In genomic region chr10:62172841-62173553, GRCm38 (mm10) we compare ENCODE assay signal across 17 mouse cellular contexts. TPM values are rescaled to one million over a fixed set of nuclear protein-coding genes. Genes with fewer than 3 reads are reported as not detected.
DNase-seq lines count a peak whose midpoint lies in the region; ATAC-seq and TF ChIP-seq lines count a peak whose summit lies in the region.
"Had no signal": no experiment of that assay in that cellular context is flagged by ENCODE, and none has a peak within 500 bp of the region (broad histone marks: within the 10 kb centered on the region; RNA-seq: fewer than 3 reads in every experiment).

No protein-coding gene starts in this region.

- WGBS in midbrain, embryonic 10.5 days: 4% methylated on average over 9 of the region's 9 CpGs
- 12% methylated on average over 9 of the region's 9 CpGs for WGBS in midbrain, postnatal 0 days
- 3% methylated on average over 9 of the region's 9 CpGs for WGBS in embryonic facial prominence, embryonic 10.5 days
- WGBS in stomach, embryonic 15.5 days: 10% methylated on average over 9 of the region's 9 CpGs

- no peak for ATAC-seq in midbrain, postnatal 0 days (ENCODE audit: low FRiP score)
- ATAC-seq in stomach, embryonic 15.5 days (ENCODE audit: insufficient read depth, low FRiP score, low read depth): peak; percentile 31
- ATAC-seq: Patski had no signal

- TF ChIP-seq CTCF in midbrain, postnatal 0 days (IDR thresholded peaks at IDR 0.05): no peak

- H3K9me3 ChIP-seq in midbrain, embryonic 10.5 days (replicated peaks): no peaks in the 10 kb centered on the region; the same call in 1 of the 2 replicates
- H3K9me3 ChIP-seq in midbrain, postnatal 0 days (ENCODE audit: low read length): peaks cover 3% of the 10 kb centered on the region; the same call in 1 of the 2 replicates
- no peaks in the 10 kb centered on the region for H3K9me3 ChIP-seq in embryonic facial prominence, embryonic 10.5 days
- H3K9me3 ChIP-seq in stomach, embryonic 15.5 days: no peaks in the 10 kb centered on the region

- DNase-seq in midbrain, embryonic 10.5 days (ENCODE audit: low spot score): peak; percentile 73
- DNase-seq in midbrain, postnatal 0 days (ENCODE audit: low spot score): no peak
- DNase-seq in embryonic facial prominence, embryonic 10.5 days (ENCODE audit: low spot score): peak; percentile 67
- DNase-seq in mesoderm, embryonic 11.5 days (ENCODE audit: low read depth, low spot score): peak; percentile 49
- DNase-seq in layer of hippocampus, postnatal 36 days: no peak
- no peak for DNase-seq in right cerebral cortex, adult 18-20 months
- DNase-seq: cerebellum, adult 9-11 months; kidney, adult 11 months; right cerebral cortex, postnatal 4 days had no signal

- H3K27me3 ChIP-seq in midbrain, embryonic 10.5 days (ENCODE audit: low read depth, poor library complexity, severe bottlenecking): peaks cover 81% of the 10 kb centered on the region
- no peaks in the 10 kb centered on the region for H3K27me3 ChIP-seq in midbrain, postnatal 0 days (ENCODE audit: insufficient read depth, low read length)
- peaks cover 40% of the 10 kb centered on the region for H3K27me3 ChIP-seq in embryonic facial prominence, embryonic 10.5 days (replicated peaks; ENCODE audit: low read depth, poor library complexity, severe bottlenecking)
- H3K27me3 ChIP-seq in stomach, embryonic 15.5 days (replicated peaks): no peaks in the 10 kb centered on the region

- peak overlapping the region; percentile 75 for H3K27ac ChIP-seq in midbrain, embryonic 10.5 days (replicated peaks)
- no peak overlapping the region for H3K27ac ChIP-seq in midbrain, postnatal 0 days (ENCODE audit: low read depth, low read length)
- peak overlapping the region; percentile 78 for H3K27ac ChIP-seq in embryonic facial prominence, embryonic 10.5 days (replicated peaks)
- H3K27ac ChIP-seq in stomach, embryonic 15.5 days: no peak overlapping the region

- H3K36me3 ChIP-seq in midbrain, embryonic 10.5 days: no peaks in the 10 kb centered on the region
- H3K36me3 ChIP-seq in midbrain, postnatal 0 days (ENCODE audit: insufficient read depth, low read length): no peaks in the 10 kb centered on the region
- no peaks in the 10 kb centered on the region for H3K36me3 ChIP-seq in embryonic facial prominence, embryonic 10.5 days (replicated peaks)
- no peaks in the 10 kb centered on the region for H3K36me3 ChIP-seq in stomach, embryonic 15.5 days

- peaks cover 38% of the 10 kb centered on the region for H3K4me1 ChIP-seq in midbrain, embryonic 10.5 days
- no peaks in the 10 kb centered on the region for H3K4me1 ChIP-seq in midbrain, postnatal 0 days (ENCODE audit: insufficient read depth, low read length)
- H3K4me1 ChIP-seq in embryonic facial prominence, embryonic 10.5 days: peaks cover 35% of the 10 kb centered on the region
- 0 out of 2 replicates have a peak, but pooled peaks cover 7% of the 10 kb centered on the region for H3K4me1 ChIP-seq in stomach, embryonic 15.5 days

- H3K9ac ChIP-seq in midbrain, postnatal 0 days (replicated peaks; ENCODE audit: low read length, poor library complexity, severe bottlenecking): no peak overlapping the region
- no peak overlapping the region for H3K9ac ChIP-seq in stomach, embryonic 15.5 days

- H3K4me3 ChIP-seq in midbrain, embryonic 10.5 days: 0 out of 2 replicates have a peak overlapping the region, but pooled peaks have one; percentile 17
- no peak overlapping the region for H3K4me3 ChIP-seq in midbrain, postnatal 0 days (ENCODE audit: low read depth, low read length)
- H3K4me3 ChIP-seq in embryonic facial prominence, embryonic 10.5 days: peak overlapping the region; percentile 33
- no peak overlapping the region for H3K4me3 ChIP-seq in stomach, embryonic 15.5 days (replicated peaks)

- H3K4me2 ChIP-seq in midbrain, postnatal 0 days (ENCODE audit: low read depth, low read length, poor library complexity, severe bottlenecking): no peak overlapping the region
- no peak overlapping the region for H3K4me2 ChIP-seq in stomach, embryonic 15.5 days
- H3K4me2 ChIP-seq: liver, embryonic 11.5 days had no signal

RNA-seq across cellular contexts. Expression of gene Fam241b, which starts 29.3 kb away (rescaled TPM):
- polyA plus RNA-seq in midbrain, embryonic 10.5 days (2016; fragmentation: Nextera tagmentation; extraction: Ambion mirVana): 19.3 and 23.4 TPM in 2 replicates
- total RNA-seq in midbrain, postnatal 0 days (2014; rRNA removed): 101 and 114 TPM in 2 replicates
- 208 and 217 TPM in 2 replicates for polyA plus RNA-seq in midbrain, postnatal 0 days (2015; fragmentation: Nextera tagmentation; extraction: Ambion mirVana)
- 17.4 and 18.0 TPM in 2 replicates for polyA plus RNA-seq in embryonic facial prominence, embryonic 10.5 days (2016; fragmentation: Nextera tagmentation; extraction: Ambion mirVana)
- polyA plus RNA-seq in stomach, embryonic 15.5 days (2015; fragmentation: Nextera tagmentation; extraction: Ambion mirVana): 24.2 and 27.4 TPM in 2 replicates
- total RNA-seq in layer of hippocampus, postnatal 36 days (2021): 10 to 100 TPM; 31.3 to 37.6 TPM

RNA-seq across cellular contexts. Expression of gene Neurog3, which starts 40.1 kb away (rescaled TPM):
- polyA plus RNA-seq in midbrain, embryonic 10.5 days (2016; fragmentation: Nextera tagmentation; extraction: Ambion mirVana): 0.89 and 0.90 TPM in 2 replicates
- not detected in 2 replicates for total RNA-seq in midbrain, postnatal 0 days (2014; rRNA removed)
- not detected in 2 replicates for polyA plus RNA-seq in midbrain, postnatal 0 days (2015; fragmentation: Nextera tagmentation; extraction: Ambion mirVana)
- polyA plus RNA-seq in embryonic facial prominence, embryonic 10.5 days (2016; fragmentation: Nextera tagmentation; extraction: Ambion mirVana): 0.88 and 0.98 TPM in 2 replicates
- 8.3 and 11.5 TPM in 2 replicates for polyA plus RNA-seq in stomach, embryonic 15.5 days (2015; fragmentation: Nextera tagmentation; extraction: Ambion mirVana)
- not detected for total RNA-seq in layer of hippocampus, postnatal 36 days (2021)
- total RNA-seq: adrenal gland, adult 18-20 months; gastrocnemius, postnatal 4 days; left cerebral cortex, adult 8-10 months had no signal
- polyA plus RNA-seq: heart, postnatal 0 days; liver, embryonic 11.5 days; Patski; urinary bladder, adult 2 months had no signal

RNA-seq across cellular contexts. Expression of gene Tspan15, which starts 58.1 kb away (rescaled TPM):
- polyA plus RNA-seq in midbrain, embryonic 10.5 days (2016; fragmentation: Nextera tagmentation; extraction: Ambion mirVana): 16.1 and 18.9 TPM in 2 replicates
- 13.8 and 20.2 TPM in 2 replicates for total RNA-seq in midbrain, postnatal 0 days (2014; rRNA removed)
- polyA plus RNA-seq in midbrain, postnatal 0 days (2015; fragmentation: Nextera tagmentation; extraction: Ambion mirVana): 17.0 and 19.0 TPM in 2 replicates
- polyA plus RNA-seq in embryonic facial prominence, embryonic 10.5 days (2016; fragmentation: Nextera tagmentation; extraction: Ambion mirVana): 21.8 and 22.3 TPM in 2 replicates
- 57.6 and 58.4 TPM in 2 replicates for polyA plus RNA-seq in stomach, embryonic 15.5 days (2015; fragmentation: Nextera tagmentation; extraction: Ambion mirVana)
- total RNA-seq in layer of hippocampus, postnatal 36 days (2021): 10 to 100 TPM; 18.3 to 18.5 TPM

Comparison
In these comparisons a context has a peak if more than half of its experiments do, and no peak if none do; other contexts are left out.
1. DNase-seq: peak in midbrain, embryonic 10.5 days (single experiment), embryonic facial prominence, embryonic 10.5 days (single experiment) and mesoderm, embryonic 11.5 days (single experiment); none in midbrain, postnatal 0 days (single experiment), layer of hippocampus, postnatal 36 days (0 of 2) and right cerebral cortex, adult 18-20 months (single experiment).
2. H3K27ac ChIP-seq: peak in midbrain, embryonic 10.5 days (single experiment) and embryonic facial prominence, embryonic 10.5 days (single experiment); none in midbrain, postnatal 0 days (single experiment) and stomach, embryonic 15.5 days (single experiment).
3. H3K4me3 ChIP-seq: peak in midbrain, embryonic 10.5 days (single experiment) and embryonic facial prominence, embryonic 10.5 days (single experiment); none in midbrain, postnatal 0 days (single experiment) and stomach, embryonic 15.5 days (single experiment).